Mouse (Mus musculus) natural killer cell, adult 2 months (primary cell): Measurements from ENCODE around the gene Mdm4.

Experiments
- DNase-seq, 2 experiments: peaks; one replicate each; pipeline ENCODE4 v3.0.0; 2022; ENCODE audit warnings: low spot score in 2 of 2

The Mdm4 gene

DNA sequence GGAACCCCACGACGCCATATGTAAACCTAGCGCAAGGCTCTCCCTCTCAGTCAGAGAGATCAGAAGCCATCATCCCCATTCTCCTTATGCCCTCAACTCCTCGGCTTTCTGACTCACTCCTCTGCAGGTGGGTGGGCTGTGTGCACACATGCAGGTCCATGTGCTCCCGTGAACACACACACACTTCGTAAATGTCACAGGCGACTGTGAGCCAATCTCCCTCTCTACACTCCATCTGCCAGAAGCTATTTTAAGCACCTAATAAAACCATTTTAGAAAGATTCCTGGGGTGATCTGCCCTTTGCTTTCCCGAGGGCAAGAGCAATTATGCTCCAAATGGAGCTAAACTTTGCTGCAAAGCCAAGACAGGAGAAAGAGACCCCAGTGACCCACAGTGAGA, 84.5 kb downstream of the Mdm4 start:
- no peak for DNase-seq

- DNase-seq: no peak
Observed at GRCm38 (mm10) chr1:132938975-132939374, 91.4 kb downstream of the Mdm4 start.

DNA sequence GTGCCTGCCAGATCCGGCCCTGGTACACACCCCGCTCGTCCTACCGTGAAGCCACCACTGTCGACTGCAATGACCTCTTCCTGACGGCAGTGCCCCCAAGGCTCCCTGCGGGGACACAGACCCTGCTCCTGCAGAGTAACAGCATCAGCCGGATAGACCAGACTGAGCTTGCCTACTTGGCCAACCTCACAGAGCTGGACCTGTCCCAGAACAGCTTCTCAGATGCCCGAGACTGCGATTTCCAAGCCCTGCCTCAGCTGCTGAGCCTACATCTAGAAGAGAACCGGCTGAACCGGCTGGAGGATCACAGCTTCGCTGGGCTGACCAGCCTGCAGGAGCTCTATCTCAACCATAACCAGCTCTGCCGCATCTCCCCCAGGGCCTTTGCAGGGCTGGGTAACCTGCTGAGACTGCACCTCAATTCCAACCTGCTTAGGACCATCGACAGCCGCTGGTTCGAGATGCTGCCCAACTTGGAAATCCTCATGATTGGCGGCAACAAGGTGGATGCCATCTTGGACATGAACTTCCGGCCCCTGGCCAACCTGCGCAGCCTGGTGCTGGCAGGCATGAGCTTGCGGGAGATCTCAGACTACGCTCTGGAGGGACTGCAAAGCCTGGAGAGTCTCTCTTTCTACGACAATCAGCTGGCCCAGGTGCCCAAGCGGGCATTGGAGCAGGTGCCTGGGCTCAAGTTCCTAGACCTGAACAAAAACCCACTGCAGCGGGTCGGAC, 92.9 kb downstream of the Mdm4 start:
- DNase-seq: no peak

DNA sequence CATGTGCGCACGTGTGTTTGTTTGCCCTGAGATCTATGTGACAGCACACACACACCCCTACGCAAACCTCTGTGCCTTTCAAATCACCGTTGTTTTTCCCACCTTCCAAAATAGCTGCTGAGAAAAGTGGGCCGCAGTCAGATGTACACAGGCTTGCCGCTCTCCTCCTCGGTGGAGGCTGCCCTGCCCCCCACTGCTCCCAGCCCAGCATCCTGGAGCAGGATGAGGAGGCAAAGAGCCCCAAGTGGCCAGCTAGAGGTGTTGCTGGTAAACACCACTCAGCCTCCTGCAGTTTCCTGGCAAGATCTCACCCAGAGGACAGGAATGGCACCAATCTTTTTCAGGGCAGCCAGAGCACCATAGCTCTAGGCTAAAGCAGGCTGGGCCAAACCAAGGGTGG, 95.5 kb downstream of the Mdm4 start:
- DNase-seq: no peak

- no peak for DNase-seq
Observed at GRCm38 (mm10) chr1:132932421-132932820, 97.9 kb downstream of the Mdm4 start.

- DNase-seq: no peak
Observed at GRCm38 (mm10) chr1:132930291-132930690, 100.1 kb downstream of the Mdm4 start.

- no peak for DNase-seq
Observed at GRCm38 (mm10) chr1:132928907-132929250, 101.5 kb downstream of the Mdm4 start.

GRCm38 (mm10) chr1:132928032-132928906, 102.1 kb downstream of the Mdm4 start:
- DNase-seq: no peak

- DNase-seq: no peak
Observed at GRCm38 (mm10) chr1:132925270-132925669, 105.1 kb downstream of the Mdm4 start.

DNA sequence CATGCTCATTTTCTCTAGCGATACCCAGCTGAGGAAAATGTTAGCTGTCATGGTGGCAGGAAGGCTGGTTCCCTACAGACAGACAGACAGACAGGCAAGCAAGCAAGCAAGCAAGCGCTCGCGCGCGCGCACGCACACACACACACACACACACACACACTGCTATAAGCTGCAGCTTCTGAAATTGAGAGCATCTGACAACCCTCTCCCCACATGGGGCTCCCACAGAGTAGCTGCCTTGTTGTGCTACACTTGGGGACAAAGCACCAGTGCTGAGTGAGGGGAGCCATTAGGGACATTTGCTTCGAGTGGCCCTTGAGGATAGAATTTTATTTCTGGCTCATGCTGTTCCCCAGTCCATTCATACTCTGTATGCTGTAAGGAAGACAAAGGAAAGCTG, 108.1 kb downstream of the Mdm4 start:
- no peak for DNase-seq

- DNase-seq: no peak
Observed at GRCm38 (mm10) chr1:132921071-132921470, 109.3 kb downstream of the Mdm4 start.

- no peak for DNase-seq
Observed at GRCm38 (mm10) chr1:132919258-132919657, 111.1 kb downstream of the Mdm4 start.

GRCm38 (mm10) chr1:132918117-132918680, 112.2 kb downstream of the Mdm4 start:
- no peak for DNase-seq

- DNase-seq: no peak
Observed at GRCm38 (mm10) chr1:132917554-132917953, 112.8 kb downstream of the Mdm4 start.

DNA sequence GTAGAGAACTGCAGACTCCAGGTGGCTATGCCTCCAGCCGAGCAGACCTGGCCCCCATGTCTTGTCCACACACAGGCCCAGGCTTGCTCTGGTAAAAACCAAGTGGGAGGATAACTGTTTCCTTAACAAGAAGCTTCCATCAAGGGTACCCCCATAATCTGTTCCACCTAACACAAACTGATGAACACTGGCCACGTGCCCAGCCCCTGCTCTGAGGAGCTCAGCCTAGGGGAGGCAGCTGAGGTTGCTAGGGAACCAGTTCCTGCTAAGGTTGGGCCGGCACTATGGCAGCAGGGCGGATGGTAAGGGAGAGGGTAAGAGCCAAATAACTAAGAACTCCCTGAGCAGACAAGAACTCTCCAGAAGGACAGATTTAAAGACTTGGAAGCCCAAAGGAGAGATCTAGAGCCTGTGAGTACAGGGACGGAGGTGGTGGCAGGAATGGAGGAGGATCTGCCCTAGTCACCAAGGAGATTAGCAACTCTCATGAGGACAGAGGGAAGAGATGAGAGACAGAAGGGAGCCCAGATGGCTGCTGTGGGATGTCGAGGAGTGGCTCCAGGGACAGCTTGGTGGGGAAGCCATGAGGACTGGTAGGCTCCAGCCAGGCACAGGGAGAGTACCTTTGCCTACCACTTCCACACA, 114.4 kb downstream of the Mdm4 start:
- no peak for DNase-seq

GRCm38 (mm10) chr1:132910414-132911041, 119.8 kb downstream of the Mdm4 start:
- DNase-seq: no peak

DNA sequence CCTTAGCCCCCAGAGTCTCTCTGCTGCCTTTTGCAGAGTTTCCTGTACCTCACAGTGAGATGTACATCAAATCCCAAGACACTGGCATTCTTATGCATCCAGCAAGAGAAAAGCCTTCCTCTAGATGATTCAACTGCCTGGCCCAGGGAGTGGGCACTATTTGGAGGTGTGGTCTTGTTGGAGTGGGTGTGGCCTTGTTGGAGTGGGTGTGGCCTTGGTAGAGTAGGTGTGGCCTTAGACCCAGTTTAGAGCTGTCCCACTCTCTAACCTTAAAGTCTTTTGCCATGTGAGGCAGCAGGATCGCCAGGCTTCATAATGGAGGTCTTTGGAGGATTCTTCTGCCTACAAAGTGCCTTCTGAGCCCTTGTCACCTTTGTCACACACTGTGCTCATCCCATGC, 120.4 kb downstream of the Mdm4 start:
- DNase-seq: no peak
